Mouse (Mus musculus): Measurements from ENCODE around the gene Gm6882. TPM values are rescaled to one million over a fixed set of nuclear protein-coding genes. Genes with fewer than 3 reads are reported as not detected.
"Not testable (repeated sequence)": the region's sequence is repeated elsewhere in the genome, so short reads cannot be mapped to it uniquely, and the experiment has no call there.

Gm6882 gene
- total RNA-seq (2022), result not detected

DNA sequence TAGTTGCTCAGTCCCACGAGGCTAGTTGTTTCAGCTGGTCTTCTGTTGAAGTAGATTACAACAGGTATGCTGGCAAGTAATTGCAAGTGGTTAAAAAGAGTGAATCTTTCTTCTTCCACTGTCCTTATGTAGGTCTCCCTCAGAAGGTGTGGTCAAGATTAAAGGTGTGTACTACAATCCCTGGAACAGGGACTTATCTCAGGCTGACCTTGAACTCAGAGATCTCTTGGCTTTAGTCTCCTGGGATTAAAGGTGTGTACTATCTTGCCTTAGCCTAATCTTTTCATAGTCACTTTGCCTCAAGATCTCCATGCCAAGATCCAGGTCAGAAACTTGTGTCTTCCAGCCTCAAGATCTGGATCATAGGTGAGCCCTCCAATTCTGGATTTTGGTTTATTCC is at the start of gene Gm6882:
Gene Gm6882, minus strand, starts transcription at position 101 of the 400 bp plus-strand sequence.
- not testable (repeated sequence) for DNase-seq (ENCODE audit: low spot score in 2 of 2)

Other genes starting within 250 kb of the Gm6882 start
- not detected for gene Gm5157, start 242.3 kb downstream of the Gm6882 start, total RNA-seq (2022)
- gene Vmn1r124, start 172.1 kb downstream of the Gm6882 start, total RNA-seq (2022), result not detected
- gene Vmn1r125, start 160.6 kb downstream of the Gm6882 start, total RNA-seq (2022), result not detected
- not detected for gene Vmn1r126, start 131.3 kb downstream of the Gm6882 start, total RNA-seq (2022)
- not detected for gene Vmn1r127, start 112.9 kb downstream of the Gm6882 start, total RNA-seq (2022)
- not detected for gene Vmn1r128, start 83.4 kb downstream of the Gm6882 start, total RNA-seq (2022)
- gene Vmn1r129, start 71.5 kb downstream of the Gm6882 start, total RNA-seq (2022), result not detected
- gene Vmn1r130, start 79.0 kb upstream of the Gm6882 start, total RNA-seq (2022), result not detected
- not detected for gene Vmn1r131, start 113.3 kb upstream of the Gm6882 start, total RNA-seq (2022)
- not detected for gene Vmn1r132, start 181.3 kb upstream of the Gm6882 start, total RNA-seq (2022)